Mouse (Mus musculus) liver, postnatal 0 days (tissue): ENCODE data around the gene Farsb.

ENCODE experiments used
- CTCF ChIP-seq: sonication (generic); IDR thresholded peaks from 2 replicates; pipeline ENCODE4 v1.5.1; 2016; ENCODE audit warnings: antibody characterized with exemption, low read depth
- EP300 ChIP-seq: IDR thresholded peaks from 2 replicates; pipeline ENCODE4 v1.6.1; 2016; ENCODE audit warnings: antibody characterized with exemption, low read depth, mild to moderate bottlenecking

- TF ChIP-seq CTCF (no peak), EP300 (no peak)
These were observed 87.3 kb downstream of the Farsb start for GRCm38 (mm10) chr1:78401413-78401812.
